Mouse (Mus musculus): ENCODE data around the gene Birc3. TPM values are rescaled to one million over a fixed set of nuclear protein-coding genes. Genes with fewer than 3 reads are reported as not detected.
"Not testable (repeated sequence)": the region's sequence is repeated elsewhere in the genome, so short reads cannot be mapped to it uniquely, and the experiment has no call there.

Gene Birc3
- polyA plus RNA-seq, 1 experiment from 2014 or later, result 1.9 TPM

DNA sequence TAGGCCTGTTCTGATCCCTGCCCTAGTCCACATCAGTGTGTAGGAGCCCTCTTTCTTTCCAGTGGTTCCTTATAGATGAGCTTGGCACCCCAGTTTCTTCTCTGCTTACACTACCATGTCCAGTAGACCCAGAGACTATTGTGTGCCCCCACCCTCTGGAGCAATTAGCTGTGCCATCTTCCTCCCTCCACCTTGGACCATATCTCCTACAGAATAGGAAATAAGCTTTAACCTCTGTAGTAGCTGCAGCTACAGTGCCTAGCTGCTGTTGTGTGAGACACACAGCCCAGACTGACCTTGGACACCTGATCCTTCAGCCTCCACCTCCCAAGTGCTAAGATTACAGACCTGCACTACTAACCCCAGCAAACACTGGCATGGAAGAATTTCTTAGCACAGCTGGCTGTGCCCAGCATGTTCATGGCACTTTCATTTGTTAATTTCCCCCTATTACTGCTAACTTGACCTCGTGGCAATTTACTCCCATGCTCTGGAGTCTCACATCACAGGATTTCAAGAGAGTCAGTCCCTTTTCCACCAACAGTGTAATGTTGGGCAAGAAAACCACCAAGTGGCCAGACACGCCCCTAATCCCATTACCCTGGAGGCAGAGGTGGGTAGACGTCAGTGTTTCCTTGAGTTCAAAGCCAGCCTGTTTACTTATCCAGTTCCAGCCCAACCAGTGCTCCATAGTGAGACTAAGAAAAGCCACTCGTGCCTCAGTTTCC lies 1.5 kb downstream of the Birc3 start:
- no peaks in the 10 kb centered on the region for H3K36me3 ChIP-seq (ENCODE audit: control insufficient read depth, insufficient read depth, low read length)
- no peak overlapping the region for H3K4me3 ChIP-seq (ENCODE audit: low read depth, low read length)
- no peak for DNase-seq (ENCODE audit: low spot score)
- 64% methylated on average over 4 of the region's 4 CpGs for WGBS
- no peak overlapping the region for H3K9ac ChIP-seq (ENCODE audit: low read length)
- H3K9me3 ChIP-seq (replicated peaks; ENCODE audit: control insufficient read depth, low read length), result no peaks in the 10 kb centered on the region
- no peak for ATAC-seq
- H3K27me3 ChIP-seq (replicated peaks; ENCODE audit: control insufficient read depth, insufficient read depth, low read length), result no peaks in the 10 kb centered on the region
- no peak overlapping the region for H3K27ac ChIP-seq (ENCODE audit: low read depth, low read length)
- peaks cover 4% of the 10 kb centered on the region; the same call in 1 of the 2 replicates for H3K4me1 ChIP-seq (ENCODE audit: control insufficient read depth, insufficient read depth, low read length)
- no peak overlapping the region for H3K4me2 ChIP-seq (ENCODE audit: low read length)

DNA sequence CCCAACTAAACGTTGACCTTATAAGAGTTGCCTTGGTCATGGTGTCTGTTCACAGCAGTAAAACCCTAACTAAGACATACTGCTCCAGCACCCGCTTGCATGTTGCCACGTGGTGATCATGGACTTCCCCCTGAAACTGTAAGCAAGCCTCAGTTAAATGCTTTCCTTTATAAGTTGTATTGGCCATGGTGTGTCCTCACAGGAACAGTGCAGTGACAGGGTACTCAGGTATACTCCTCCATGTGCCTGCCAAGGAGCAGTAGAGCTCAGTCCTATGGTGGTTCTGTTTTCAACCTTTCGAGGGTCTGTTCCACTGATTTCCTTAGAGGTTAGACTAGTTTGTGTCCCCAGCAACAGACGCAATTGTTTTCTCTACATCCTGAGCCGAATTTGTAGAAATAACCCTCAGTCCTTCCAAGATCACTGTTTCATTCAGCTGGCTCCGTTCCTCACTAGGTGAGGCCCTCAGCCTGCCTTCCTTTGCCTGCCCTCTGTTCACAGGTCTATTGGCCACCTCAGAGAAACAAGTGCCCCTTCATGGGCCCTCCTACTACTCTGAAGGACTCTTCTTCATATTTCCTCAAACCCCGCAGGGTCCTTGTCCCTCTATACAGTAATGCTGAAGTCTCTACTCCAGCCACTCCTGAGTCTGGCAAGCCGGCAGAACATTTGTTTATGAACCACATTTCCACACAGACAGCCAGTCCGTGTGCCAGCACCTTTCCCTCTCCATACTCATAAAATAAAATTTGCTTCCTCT lies 2.2 kb downstream of the Birc3 start:
- Histone ChIP-seq H3K36me3 (ENCODE audit: control insufficient read depth, insufficient read depth, low read length) (no peaks in the 10 kb centered on the region), H3K4me2 (ENCODE audit: low read length) (no peak overlapping the region), H3K27ac (ENCODE audit: low read depth, low read length) (no peak overlapping the region), H3K4me1 (ENCODE audit: control insufficient read depth, insufficient read depth, low read length) (peaks cover 4% of the 10 kb centered on the region; the same call in 1 of the 2 replicates), H3K9me3 (replicated peaks; ENCODE audit: control insufficient read depth, low read length) (no peaks in the 10 kb centered on the region), H3K4me3 (ENCODE audit: low read depth, low read length) (no peak overlapping the region), H3K9ac (ENCODE audit: low read length) (no peak overlapping the region), H3K27me3 (replicated peaks; ENCODE audit: control insufficient read depth, insufficient read depth, low read length) (no peaks in the 10 kb centered on the region)
- DNase-seq (ENCODE audit: low spot score), result no peak
- 92% methylated on average over 10 of the region's 10 CpGs for WGBS
- no peak for ATAC-seq

DNA sequence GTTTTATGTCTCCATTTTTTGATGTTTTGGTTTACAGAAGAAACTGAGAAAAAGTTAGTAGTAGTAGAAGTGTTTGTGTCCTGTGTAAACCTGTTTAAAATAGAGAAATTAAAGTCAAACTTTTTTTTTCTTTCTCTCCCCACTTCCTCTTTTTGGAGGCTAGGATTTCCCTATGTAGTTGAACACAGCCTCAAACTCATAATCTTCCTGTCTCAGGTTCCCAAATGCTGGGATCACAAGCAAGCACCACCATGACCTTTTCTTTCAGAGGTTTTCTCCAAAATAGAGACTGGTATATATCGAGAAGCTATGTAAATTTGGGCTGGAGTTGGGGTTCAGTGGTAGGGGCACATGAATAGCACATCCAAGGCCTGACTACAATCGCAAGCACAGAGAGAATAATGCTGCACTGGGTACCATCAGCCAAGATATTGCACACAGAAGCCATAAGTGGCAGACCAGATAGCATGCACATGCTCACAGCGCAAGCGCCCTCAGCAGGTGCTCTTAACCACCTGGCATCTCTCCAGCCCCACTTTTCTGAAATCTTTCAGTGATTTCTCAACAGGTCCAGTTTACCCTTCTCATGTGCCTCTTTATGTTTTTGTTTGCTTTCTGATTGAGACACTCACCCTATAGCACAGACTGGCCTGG lies 4.0 kb downstream of the Birc3 start:
- no peaks in the 10 kb centered on the region for H3K9me3 ChIP-seq (replicated peaks; ENCODE audit: control insufficient read depth, low read length)
- no peak for ATAC-seq
- DNase-seq (ENCODE audit: low spot score), result no peak
- WGBS, result 91% methylated on average over 4 of the region's 4 CpGs
- no peaks in the 10 kb centered on the region for H3K36me3 ChIP-seq (ENCODE audit: control insufficient read depth, insufficient read depth, low read length)
- no peak overlapping the region for H3K4me3 ChIP-seq (ENCODE audit: low read depth, low read length)
- H3K4me1 ChIP-seq (ENCODE audit: control insufficient read depth, insufficient read depth, low read length), result peaks cover 4% of the 10 kb centered on the region; the same call in 1 of the 2 replicates
- H3K4me2 ChIP-seq (ENCODE audit: low read length), result no peak overlapping the region
- H3K27ac ChIP-seq (ENCODE audit: low read depth, low read length), result no peak overlapping the region
- no peak overlapping the region for H3K9ac ChIP-seq (ENCODE audit: low read length)
- H3K27me3 ChIP-seq (replicated peaks; ENCODE audit: control insufficient read depth, insufficient read depth, low read length), result no peaks in the 10 kb centered on the region

DNA sequence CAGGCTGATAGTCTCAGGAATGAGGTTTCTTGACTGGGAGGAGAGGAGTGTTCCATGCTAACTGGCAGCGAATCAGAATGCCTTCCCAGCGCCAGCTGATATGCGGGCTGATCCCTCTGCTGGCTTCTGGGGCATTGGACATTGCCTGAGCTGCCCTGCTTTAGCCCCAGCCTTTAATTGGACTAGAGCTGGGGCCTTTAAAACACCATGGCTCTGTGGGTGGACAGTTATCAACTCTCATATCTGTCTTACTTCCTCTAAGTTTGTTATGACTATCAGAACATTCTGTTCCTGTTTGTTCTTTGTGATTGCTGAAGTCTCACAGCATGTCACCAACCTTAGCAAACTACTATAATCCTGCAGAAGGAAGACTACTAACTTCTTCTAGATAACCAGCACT lies 5.0 kb downstream of the Birc3 start:
- Histone ChIP-seq H3K9ac (ENCODE audit: low read length) (no peak overlapping the region), H3K27me3 (replicated peaks; ENCODE audit: control insufficient read depth, insufficient read depth, low read length) (no peaks in the 10 kb centered on the region), H3K9me3 (replicated peaks; ENCODE audit: control insufficient read depth, low read length) (no peaks in the 10 kb centered on the region), H3K36me3 (ENCODE audit: control insufficient read depth, insufficient read depth, low read length) (no peaks in the 10 kb centered on the region), H3K4me1 (ENCODE audit: control insufficient read depth, insufficient read depth, low read length) (peaks cover 4% of the 10 kb centered on the region; the same call in 1 of the 2 replicates), H3K4me2 (ENCODE audit: low read length) (no peak overlapping the region), H3K4me3 (ENCODE audit: low read depth, low read length) (no peak overlapping the region), H3K27ac (ENCODE audit: low read depth, low read length) (no peak overlapping the region)
- no peak for ATAC-seq
- 87% methylated on average over 3 of the region's 3 CpGs for WGBS
- no peak for DNase-seq (ENCODE audit: low spot score)

DNA sequence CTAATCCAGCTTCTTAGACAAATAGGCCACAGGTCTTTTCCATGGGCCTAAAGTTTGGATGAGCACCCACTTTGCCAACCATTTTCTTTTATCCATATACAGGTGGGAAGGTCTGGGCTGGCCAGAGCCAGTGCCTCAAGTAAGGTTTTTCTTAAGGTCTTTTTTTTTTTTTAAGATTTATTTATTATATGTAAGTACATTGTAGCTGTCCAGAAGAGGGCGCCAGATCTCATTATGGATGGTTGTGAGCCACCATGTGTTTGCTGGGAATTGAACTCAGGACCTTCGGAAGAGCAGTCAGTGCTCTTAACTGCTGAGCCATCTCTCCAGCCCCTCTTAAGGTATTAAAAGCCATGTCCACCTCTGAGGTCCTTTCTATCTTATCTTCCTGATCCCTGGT lies 6.0 kb downstream of the Birc3 start:
- DNase-seq (ENCODE audit: low spot score); H3K4me1 ChIP-seq (ENCODE audit: control insufficient read depth, insufficient read depth, low read length); H3K9ac ChIP-seq (ENCODE audit: low read length); H3K9me3 ChIP-seq (replicated peaks; ENCODE audit: control insufficient read depth, low read length); H3K36me3 ChIP-seq (ENCODE audit: control insufficient read depth, insufficient read depth, low read length); ATAC-seq; H3K4me2 ChIP-seq (ENCODE audit: low read length); H3K27me3 ChIP-seq (replicated peaks; ENCODE audit: control insufficient read depth, insufficient read depth, low read length); H3K4me3 ChIP-seq (ENCODE audit: low read depth, low read length); H3K27ac ChIP-seq (ENCODE audit: low read depth, low read length): not testable (repeated sequence)
- 87% methylated on average over 2 of the region's 2 CpGs for WGBS

DNA sequence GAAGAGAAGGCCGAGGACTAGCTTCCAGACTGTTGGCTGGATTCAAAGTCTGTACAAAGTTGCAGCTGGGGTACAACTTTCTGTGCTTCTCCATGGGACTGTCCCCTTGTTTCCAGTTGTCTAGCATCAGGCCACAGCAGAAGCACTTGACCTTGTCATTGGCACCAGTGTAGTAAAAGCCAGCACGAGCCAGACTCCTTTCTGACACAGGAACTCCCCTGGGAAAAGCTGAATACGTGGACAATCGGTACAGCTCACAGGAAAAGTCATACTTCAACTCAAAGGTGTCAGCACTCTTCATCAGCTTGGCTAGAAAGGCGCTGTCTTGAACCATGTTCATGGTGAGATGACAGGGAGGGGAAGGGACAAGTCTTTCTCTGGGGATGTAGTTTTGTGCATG lies 12.0 kb downstream of the Birc3 start:
- ATAC-seq, result no peak
- DNase-seq (ENCODE audit: low spot score), result no peak
- H3K36me3 ChIP-seq (ENCODE audit: control insufficient read depth, insufficient read depth, low read length), result no peaks in the 10 kb centered on the region

DNA sequence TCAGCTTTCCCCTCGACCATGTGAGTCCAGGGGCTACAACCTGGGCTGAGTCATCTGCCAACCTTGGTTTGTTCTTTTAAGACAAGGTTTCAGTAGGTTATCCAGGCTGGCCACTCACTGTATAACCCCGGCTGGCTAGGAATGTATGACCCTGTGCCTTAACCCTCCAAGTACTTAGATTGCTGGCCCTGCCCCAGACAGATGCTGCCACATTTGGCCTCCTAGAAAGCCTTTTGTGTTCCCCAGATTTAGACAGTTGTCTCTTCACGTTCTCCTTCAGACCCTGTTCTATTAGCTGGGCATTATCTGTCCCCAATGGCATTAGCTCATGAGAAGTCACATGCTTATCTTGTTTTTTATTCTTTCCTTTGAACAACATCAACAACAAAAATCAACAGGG lies 17.1 kb downstream of the Birc3 start:
- 66% methylated on average over 3 of the region's 3 CpGs for WGBS
- no peak for ATAC-seq

More for the DNA sequence above, 12.0 kb downstream of the Birc3 start:
- Histone ChIP-seq H3K4me3 (ENCODE audit: low read depth, low read length) (no peak overlapping the region), H3K9me3 (replicated peaks; ENCODE audit: control insufficient read depth, low read length) (no peaks in the 10 kb centered on the region), H3K9ac (ENCODE audit: low read length) (no peak overlapping the region), H3K4me1 (ENCODE audit: control insufficient read depth, insufficient read depth, low read length) (no peaks in the 10 kb centered on the region), H3K27ac (ENCODE audit: low read depth, low read length) (no peak overlapping the region), H3K27me3 (replicated peaks; ENCODE audit: control insufficient read depth, insufficient read depth, low read length) (no peaks in the 10 kb centered on the region), H3K4me2 (ENCODE audit: low read length) (no peak overlapping the region)
- WGBS, result 85% methylated on average over 5 of the region's 5 CpGs

DNA sequence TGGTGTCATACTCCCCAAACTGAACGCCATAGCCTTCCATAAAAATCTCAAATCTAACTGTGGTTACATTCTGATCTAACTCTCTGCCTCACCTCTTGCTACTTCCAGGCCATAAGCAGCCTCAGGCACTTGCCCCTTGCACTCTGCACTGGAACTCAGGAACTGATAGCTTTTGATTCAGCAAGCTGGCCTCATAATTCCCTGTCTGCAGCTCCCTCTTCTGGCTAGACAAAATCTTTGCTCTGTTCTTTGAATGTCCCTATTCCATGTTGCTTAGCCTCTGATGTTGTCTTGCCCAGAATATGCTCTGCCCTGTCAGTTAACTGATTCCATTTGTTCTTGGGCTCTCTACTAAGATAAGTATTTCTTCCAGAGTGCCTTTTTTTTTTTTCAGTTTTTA lies 17.6 kb downstream of the Birc3 start:
- no peak overlapping the region for H3K9ac ChIP-seq (ENCODE audit: low read length)
- no peak overlapping the region for H3K4me3 ChIP-seq (ENCODE audit: low read depth, low read length)
- ATAC-seq (peak; percentile 50), DNase-seq (ENCODE audit: low spot score) (peak; percentile 68)
- H3K4me1 ChIP-seq (ENCODE audit: control insufficient read depth, insufficient read depth, low read length), result no peaks in the 10 kb centered on the region
- H3K36me3 ChIP-seq (ENCODE audit: control insufficient read depth, insufficient read depth, low read length), result no peaks in the 10 kb centered on the region
- no peaks in the 10 kb centered on the region for H3K27me3 ChIP-seq (replicated peaks; ENCODE audit: control insufficient read depth, insufficient read depth, low read length)
- H3K4me2 ChIP-seq (ENCODE audit: low read length), result no peak overlapping the region
- no peaks in the 10 kb centered on the region for H3K9me3 ChIP-seq (replicated peaks; ENCODE audit: control insufficient read depth, low read length)
- no peak overlapping the region for H3K27ac ChIP-seq (ENCODE audit: low read depth, low read length)
- 46% methylated on average over 1 of the region's 1 CpGs for WGBS

More for the DNA sequence above, 17.1 kb downstream of the Birc3 start:
- Histone ChIP-seq H3K27ac (ENCODE audit: low read depth, low read length) (no peak overlapping the region), H3K9ac (ENCODE audit: low read length) (no peak overlapping the region), H3K4me2 (ENCODE audit: low read length) (no peak overlapping the region), H3K4me3 (ENCODE audit: low read depth, low read length) (no peak overlapping the region), H3K4me1 (ENCODE audit: control insufficient read depth, insufficient read depth, low read length) (no peaks in the 10 kb centered on the region), H3K27me3 (replicated peaks; ENCODE audit: control insufficient read depth, insufficient read depth, low read length) (no peaks in the 10 kb centered on the region), H3K36me3 (ENCODE audit: control insufficient read depth, insufficient read depth, low read length) (no peaks in the 10 kb centered on the region), H3K9me3 (replicated peaks; ENCODE audit: control insufficient read depth, low read length) (no peaks in the 10 kb centered on the region)
- DNase-seq (ENCODE audit: low spot score), result no peak
